Mouse (Mus musculus): Measurements from ENCODE around the gene Zeb2.

Gene Zeb2

DNA sequence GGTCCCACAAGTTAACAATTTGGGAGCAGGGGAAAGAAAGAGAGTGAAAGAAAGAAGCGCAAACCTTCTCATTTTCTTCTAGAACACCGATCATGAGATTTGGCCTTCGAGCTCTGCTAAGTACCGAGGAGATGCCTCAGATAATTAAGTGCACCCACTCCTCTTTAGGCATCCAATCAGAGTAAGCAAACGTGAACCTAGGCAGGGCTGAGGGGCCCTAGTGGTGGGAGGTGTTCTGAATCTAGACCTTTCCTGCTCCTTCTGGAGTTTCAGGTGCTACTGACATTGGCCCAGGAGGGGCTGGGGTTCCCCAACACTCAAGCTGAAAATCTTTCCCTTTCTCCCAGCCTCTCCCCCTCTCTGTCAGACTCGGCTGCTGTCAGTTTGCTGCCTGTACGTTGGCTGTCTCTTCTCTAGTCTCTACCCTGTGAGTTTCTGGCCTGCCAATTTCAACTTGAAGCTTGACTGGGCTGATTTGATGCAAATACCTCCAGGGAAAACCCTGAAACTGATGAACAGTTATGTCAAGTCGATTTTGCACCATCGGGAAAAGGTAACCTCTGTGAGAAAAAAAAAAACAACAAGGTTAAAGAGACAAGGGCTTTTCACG is 20.5 kb downstream of the Zeb2 start:
- WGBS, result 27% methylated on average over 10 of the region's 10 CpGs

DNA sequence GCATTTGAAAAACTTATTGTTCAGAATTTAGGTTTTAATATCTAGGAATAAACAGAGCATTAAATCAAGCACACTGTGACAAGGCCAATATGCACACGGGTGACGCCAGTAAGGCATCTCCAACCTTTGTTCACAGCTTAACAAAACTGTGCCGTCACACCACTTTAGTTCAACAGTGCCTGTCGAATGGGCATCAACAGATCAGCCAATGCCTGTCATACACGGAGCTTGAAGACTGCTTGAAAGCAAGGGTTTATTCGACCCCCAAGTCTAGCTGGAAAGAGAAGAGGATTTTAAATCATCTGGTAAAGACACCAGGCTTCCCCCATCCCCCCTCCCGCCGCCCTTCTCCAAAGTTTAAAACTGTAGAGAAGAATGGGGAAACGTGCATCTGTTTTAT is 21.4 kb downstream of the Zeb2 start:
- 34% methylated on average over 9 of the region's 9 CpGs for WGBS

DNA sequence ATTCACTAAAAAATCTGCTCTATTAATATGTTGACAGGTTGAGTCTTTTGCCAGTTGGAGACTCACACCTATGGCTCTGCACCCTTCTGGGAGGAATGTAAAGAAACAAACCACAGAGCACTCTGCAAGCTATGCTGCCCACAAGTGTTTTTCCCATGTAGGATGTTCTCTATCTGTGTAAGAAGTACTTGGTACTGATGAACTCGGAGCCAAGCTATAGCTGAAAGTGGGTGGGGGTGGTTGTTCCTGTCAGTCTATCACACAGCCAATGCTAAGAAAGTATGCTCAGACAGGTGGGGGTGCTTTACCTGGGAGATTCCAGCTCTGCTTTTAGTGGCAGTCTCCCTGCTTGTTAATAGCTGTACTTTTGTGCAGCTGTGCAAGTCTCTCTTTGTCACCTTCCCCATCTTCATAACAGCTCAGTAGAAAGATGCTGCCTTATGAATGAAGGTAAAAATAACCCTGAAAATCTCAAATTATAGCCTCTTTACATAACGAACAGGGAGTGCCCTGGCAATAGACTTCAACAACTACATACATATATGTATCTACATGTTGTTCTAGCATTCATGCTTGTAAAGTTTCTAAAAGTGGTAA is 22.7 kb downstream of the Zeb2 start:
- WGBS, result 32% methylated on average over 2 of the region's 2 CpGs

DNA sequence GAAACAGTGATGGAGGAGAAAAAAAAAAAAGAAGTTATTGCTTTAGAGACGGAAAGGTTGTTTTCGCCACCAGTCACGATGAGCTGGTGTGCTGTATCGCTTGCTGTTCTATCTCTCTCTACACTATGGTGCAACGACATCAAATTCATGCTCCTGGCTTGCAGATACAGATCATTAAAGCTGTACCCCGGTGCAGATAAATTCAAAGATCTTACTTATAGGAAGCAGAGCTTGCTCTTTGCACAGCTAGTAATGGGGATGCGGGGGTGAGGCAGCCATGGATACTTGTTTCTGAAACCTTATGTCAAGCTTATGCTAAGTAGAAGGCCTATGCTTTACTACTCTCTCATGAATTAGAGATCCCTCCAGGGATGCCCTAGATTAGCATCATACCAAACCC is 23.7 kb downstream of the Zeb2 start:
- WGBS, result 45% methylated on average over 7 of the region's 7 CpGs

DNA sequence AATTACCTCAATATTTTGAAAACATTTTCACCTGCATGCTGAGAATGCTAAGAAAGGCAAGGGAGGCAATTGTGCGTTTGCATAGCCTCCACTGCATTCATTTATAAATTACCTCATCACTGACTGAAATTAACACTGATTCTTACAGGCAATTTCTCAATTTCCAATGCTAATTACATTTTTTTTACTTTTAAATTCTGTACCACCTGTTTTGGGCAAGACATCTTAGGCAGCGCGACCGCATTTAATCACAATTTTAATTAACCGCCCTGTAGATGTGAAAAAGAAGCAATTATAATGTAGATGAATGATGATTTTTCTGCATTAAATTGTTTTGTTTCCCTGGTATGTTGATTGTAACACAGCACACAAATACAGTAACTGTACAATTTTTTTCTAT is 24.5 kb downstream of the Zeb2 start:
- WGBS, result 59% methylated on average over 5 of the region's 5 CpGs

DNA sequence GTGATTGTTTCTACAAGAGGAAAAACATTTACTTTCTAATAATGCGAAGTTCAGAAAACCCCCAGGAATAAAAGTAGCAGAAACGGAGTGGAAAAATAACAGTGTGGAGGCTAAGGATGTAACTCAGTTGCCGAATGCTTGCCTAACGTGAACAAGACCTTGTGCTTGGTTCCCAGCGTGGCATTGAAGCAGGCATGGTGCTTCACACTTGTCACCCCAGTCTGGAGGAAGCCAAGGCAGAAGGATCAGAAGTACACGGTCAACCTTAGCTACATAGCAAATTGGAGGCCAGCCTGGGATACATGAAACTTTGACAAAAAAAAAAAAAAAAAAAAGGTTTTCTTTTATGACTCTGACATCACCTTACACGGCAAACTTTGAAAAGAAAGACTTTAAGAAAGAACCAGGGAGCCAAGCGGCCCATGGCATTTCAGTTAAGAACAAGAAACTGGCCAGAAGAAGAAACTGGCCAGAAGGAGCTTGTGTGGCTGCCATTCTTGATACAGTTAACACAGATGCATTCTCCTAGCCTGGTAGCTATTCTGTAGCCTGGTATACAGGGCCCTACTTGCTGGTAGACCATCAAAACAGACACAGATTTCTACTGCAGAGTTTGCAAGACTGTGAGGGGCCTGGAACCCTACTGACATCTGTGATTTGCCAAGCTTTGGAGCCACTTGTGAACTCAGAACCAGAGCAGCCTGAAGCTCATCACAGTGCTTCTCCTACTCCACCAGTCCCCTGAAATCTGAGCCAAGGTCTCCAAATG is 26.5 kb downstream of the Zeb2 start:
- 67% methylated on average over 8 of the region's 8 CpGs for WGBS

DNA sequence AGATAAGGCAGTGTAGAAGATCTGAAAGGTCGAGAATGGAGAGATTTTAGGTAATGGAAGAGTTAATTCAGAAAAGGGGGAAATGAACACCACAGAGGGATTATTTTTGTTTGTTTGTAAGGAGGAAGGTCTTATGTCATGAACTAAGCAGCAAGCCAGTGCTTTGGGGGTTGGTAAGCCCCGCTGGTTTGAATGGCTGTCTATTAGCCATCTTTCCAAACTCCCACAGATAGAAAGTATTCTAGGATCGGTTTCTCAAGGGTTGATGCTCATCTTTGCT is 28.0 kb downstream of the Zeb2 start:
- WGBS, result 15% methylated on average over 3 of the region's 3 CpGs

DNA sequence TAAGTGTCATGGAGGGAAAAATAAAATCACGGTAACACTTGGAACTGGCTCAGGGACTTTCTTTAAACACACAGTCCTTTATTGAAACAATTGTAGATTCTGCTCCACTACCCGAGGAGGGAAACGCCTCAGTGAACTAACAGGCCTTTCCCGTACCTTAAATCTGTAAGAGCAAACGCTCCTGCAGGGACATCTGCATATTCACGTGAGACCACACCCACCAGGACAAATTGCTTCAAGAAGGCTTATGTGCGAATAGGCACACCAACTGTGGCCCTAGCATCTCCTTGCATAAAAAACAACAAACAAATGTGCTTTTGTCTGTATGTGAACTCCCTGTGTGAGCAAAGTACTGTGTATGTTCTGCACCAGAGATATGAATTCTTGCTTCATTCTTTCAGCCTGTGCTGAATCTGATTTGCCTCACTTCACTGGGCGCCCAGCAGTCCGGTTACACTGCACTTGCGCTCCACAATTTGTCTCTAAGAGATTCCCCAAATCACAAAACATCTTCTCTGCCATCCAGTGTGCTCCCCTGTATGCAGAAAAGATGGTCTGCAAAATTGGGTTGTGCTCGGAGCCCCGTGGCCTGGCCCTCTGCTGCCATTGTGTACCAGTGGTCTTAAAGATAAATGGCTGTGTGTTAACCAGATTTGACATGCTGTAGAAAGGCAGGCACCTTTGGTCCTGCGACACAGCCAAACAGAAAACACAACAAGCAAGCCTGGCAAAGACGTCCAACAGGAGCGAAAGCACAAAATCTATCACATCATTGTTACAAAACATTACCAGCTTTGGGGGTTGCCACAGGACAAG is 28.6 kb downstream of the Zeb2 start:
- 26% methylated on average over 15 of the region's 15 CpGs for whole genome bisulfite sequencing

DNA sequence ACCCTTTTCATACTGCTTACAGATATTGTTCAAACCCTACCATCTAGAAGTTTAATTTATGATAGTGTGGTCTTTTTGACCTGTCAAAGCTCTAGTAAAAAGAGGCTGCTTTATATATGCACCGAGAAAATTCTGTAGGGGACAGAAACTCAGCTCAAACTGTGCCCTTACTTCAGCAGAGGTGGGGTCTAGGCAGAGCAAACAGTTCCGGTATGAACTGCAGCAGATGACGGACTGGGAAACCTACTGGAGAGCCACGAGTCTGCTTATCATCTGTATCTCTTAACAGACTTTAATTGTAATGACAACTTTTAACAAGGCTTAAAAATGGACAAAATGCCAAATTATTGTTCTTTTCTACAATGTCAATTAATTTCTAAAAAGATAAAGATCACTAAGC is 30.0 kb downstream of the Zeb2 start:
- WGBS, result 27% methylated on average over 4 of the region's 4 CpGs

DNA sequence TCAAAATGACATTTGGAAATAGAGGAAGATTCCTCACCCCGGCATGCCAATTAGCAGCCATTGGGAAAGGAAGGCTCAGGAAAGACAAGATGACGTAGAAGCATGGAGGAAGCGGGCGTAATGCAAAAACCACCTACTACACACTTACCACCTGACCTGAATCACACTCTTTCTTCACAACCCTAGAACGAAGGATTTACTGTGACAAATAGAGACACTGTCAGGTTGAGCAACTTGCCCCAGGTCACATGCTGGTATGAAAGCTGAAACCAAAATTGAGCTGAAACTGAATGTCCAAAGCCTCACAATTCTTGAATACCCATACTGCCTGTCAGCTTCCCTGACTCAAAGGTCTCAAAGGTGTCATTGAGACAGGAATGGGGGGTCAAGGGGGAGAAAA is 31.5 kb downstream of the Zeb2 start:
- 47% methylated on average over 5 of the region's 5 CpGs for WGBS

DNA sequence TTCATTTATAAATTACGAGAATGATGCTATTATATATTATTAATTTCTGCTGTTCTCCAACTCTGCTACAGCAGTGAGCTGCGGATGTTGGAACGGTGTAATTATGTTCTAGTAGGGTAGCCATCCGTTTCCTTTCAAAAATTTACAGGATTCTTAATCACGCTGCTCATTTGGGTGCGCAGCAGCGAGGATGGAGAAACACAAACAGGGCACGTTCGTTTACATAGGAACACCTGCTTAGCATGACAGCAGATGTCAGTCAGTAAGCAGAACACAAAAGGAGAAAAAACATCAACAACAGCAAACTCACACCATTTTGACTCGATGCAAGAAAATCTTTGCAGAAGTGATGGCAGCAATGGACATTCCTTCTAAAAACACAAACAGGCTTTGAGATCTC is 34.2 kb downstream of the Zeb2 start:
- 38% methylated on average over 10 of the region's 10 CpGs for WGBS

DNA sequence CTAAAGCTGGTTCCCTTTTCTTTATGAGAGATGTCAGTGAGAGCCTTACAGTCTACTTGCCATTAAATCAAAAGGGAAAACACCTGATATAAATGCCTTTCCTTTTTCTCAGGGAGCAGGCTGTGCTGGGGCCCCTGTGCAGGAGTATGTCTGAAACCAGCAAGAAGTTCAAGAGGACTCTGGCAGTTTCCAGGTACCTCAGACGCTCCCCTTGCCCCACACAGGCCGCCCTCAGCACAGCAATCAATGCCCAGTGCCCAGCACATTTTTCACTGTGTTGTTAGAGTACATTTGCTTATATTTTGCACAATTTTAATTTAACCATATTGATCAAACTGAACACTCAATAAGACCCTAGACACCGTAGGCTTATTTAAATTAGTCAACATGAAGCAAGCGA is 35.6 kb downstream of the Zeb2 start:
- 62% methylated on average over 4 of the region's 4 CpGs for WGBS

DNA sequence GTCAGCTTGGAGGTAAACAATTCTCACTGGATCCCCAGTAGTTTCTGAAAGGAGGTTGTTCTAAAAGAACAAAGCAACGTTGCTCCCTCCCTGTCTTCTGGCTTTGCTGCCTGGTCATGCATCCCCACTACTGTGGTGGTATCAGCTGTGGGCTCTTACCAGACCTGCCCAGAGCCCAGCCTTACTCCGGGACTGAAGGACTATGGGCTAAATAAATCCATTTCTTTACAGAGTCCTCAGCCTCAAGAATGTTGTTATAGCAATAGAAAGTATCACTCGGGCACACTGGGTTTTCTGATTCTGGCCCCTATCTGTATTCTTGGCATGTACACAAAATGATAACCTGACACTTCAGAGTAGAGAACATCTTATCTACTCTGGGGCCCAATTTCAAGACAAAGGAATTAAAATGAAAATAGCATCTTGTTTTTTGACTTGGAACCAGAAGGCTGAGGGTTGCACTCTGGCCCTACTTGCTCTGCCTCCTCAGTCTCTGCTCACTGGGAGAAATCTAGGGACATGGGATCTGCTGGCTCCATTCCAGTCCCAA is 39.2 kb downstream of the Zeb2 start:
- 38% methylated on average over 3 of the region's 3 CpGs for WGBS

DNA sequence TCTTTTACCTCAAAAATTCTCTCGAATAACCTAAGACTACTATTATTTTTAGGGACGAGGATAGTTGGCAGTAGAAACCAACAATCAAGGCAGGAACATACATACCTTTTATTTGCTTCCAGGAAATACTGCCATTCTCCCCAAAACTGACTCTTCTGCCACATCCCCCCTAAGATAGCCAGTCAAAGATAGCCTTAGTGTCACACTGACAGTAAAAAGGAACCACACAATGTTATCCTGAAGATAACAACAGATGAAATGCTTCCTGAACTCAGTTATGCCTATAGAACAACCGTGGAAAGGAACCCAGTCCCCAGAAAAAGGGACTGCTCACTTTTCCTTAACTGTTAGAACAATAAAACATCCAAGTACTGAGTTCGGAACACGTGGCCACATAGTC is 39.8 kb downstream of the Zeb2 start:
- WGBS, result 59% methylated on average over 5 of the region's 5 CpGs

DNA sequence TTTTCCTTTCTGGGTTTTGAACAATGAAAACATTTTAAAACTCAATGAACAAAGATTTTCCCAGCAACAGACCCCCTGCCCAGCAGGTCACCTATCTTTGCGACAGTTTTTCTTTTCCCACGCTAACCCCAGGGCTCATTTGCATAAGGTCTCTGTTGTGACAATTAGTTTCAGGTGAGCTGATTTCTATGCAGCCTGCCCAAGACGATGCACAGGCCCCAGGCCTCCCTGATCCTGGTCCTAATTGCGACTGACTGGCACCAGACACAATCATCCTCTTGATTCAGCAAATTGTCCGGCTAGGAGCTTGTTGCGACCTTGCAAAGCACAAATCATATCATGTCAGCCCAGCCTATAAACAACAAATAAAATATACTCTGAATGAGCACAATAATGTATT is 44.2 kb downstream of the Zeb2 start:
- 51% methylated on average over 6 of the region's 6 CpGs for WGBS

DNA sequence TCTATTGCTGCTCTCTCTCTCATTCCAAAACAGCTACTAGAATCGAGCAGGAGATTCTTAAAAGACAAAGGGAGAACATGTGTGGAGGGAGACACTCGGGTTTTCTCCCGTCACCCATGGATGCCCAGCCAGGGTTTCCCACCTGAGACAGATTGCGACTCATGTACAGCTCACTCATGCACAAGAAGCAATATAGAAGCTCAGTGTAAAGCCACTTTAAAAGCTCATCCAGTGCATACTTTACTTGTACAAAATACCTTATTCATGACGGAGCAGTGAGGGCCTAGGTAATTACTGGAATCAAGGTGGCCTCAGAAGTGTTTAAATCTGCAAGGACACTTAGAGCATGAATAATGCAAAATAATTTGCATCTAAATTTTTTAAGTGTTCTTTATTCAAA is 45.9 kb downstream of the Zeb2 start:
- WGBS, result 28% methylated on average over 5 of the region's 5 CpGs

DNA sequence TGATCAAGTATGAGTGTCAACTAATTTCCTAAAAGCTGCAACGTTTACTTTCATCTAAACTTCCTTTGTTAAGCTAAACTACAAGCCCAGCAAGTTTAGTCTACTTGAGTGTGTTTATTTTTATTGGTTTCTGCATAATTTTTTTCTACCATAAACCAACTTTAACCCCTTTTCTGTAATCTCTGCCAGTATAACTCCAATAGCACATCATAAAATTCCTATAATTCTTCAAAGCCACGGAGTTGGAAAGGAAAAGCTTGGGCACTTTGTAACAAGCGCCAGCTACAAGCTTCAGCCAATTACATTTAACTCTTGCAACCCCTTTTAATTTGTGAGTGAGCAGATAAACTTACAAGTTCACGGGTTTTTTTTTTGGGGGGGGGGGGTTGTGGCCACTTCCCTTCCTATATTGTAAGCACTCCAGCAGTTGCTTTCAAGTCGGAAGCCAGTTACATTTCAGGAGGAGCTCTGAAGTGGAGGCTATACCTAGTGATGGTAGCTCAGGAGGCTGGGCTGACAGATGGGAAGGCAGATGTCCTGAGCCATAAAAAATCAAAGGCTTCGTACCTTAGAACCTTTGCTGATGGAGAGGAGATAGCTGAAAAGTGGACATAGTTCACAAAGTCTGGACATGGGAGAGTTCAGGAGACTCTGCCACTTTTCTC is 46.5 kb downstream of the Zeb2 start:
- 19% methylated on average over 6 of the region's 6 CpGs for WGBS

DNA sequence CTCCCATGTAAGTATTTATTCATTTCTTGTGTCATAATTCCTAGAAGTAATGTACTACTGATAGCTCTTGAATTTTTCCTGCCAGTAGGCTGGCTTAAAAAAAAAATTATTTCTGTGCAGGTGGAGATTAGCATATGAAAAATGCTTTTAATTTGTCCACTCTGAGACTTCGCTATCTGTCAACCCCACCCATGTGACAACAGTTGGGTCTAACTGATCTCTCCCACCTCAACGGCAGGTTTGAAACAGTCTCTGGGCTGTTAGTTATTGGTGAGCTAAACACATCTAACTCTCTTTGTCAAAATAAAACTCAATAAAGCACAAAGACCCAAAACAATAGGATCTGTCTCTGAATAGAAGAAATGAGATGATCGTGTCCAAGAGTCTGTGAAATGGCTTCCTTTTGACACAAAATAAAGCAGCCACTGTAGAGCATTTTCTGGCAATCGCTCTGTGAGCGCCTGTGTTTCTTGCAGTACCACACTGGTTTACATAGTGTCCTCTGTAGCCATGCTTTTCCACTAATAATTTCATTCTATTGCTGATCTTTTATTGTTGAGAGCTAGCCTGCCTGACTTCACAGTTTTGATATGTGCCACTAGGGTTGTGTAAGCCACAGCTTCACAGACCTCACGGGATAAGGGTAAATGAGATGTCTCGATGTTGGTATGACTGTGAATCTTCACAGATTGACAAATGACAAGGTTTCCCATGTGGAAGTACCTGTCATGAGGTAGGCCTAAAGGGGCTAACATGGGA is 48.2 kb downstream of the Zeb2 start:
- WGBS, result 51% methylated on average over 7 of the region's 7 CpGs

DNA sequence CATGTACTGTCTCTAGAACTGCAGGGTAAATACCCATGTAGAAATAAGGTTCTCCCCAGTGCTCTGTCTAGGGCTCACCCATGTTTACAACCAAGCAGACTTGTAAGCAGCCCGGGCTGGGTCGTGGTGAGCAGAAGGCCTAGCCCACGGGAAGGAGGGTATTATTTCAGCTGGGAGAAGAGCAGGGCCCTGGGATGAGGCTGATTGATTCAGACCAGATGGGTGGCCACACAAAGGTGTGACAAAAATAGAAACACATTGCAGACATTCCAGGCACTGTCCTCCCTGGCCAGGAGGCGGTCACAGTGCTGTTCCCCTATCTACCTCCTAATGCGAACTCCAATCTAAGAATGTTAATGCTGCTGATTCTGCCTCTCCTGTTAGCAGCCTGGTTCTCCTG is 50.1 kb downstream of the Zeb2 start:
- 39% methylated on average over 5 of the region's 5 CpGs for WGBS

DNA sequence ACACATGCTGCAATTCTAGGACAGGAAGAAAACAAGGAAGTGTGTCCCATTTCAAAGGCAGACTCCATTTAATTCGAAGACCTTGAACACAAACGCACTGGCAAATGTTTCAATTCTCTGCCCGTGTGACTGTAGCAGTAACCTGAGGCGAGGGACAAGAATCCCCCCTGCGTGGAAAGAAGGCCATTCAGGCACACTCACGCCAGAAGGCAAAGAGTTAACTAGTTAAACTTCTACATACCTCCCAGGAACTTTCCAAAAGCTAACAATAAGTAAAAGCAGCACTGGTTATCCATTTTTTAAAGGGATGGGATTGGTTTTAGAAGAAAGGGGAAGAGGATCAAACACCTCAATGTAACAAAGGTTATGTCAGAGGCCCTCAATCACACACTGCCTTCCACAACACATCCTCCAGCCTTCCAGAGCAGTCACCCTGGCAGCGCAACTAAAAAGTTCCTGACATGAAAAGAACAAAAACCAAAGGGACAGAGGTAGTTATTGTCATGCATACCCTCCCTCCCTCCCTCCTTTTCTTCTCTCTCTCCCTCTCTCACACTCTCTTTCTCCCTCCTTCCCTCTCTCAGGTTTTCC is 53.8 kb downstream of the Zeb2 start:
- 33% methylated on average over 7 of the region's 7 CpGs for WGBS

DNA sequence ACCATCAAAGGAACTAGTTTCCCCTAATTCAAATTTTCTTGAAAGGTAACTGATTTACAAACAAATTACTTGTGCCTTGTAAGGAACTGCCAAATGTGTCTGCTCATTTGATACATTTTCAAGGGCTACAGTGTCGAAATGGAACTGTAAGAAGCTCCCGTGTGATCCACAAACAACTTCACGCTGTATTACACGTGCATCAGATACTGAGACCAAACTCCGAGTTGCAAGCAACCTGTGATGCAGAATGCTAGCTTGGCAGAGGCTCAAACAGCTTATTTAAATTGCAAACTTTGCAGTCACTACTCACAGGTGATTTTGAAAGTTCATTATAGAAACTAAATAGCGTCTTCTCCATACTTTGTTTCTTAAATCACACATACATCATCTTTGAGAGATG is 55.1 kb downstream of the Zeb2 start:
- 24% methylated on average over 6 of the region's 6 CpGs for WGBS

Measured in cerebral cortex, adult 2 months (tissue).